Mouse (Mus musculus) intestine, embryonic 16.5 days (tissue): ENCODE data around the gene Nedd9. TPM values are rescaled to one million over a fixed set of nuclear protein-coding genes. Genes with fewer than 3 reads are reported as not detected.

Experiments
- ATAC-seq: fragments of 200-750 bp; cut with Nextera tagmentation; 2 replicates; pipeline ENCODE4 v1.8.0; 2017; ENCODE audit warnings: moderate TSS enrichment, moderate library complexity
- H3K27ac ChIP-seq: fragments of 300-500 bp; sonication (generic); 2 replicates; pipeline ENCODE4 v1.5.1; 2014; ENCODE audit warnings: mild to moderate bottlenecking, low read length
- H3K27me3 ChIP-seq: fragments of 300-500 bp; sonication (generic); replicated peaks from 2 replicates; pipeline ENCODE4 v1.6.1; 2014; ENCODE audit warnings: low read length, control low read depth, mixed read lengths; ENCODE audit not compliant: control insufficient read depth, insufficient read depth
- H3K36me3 ChIP-seq: fragments of 300-500 bp; sonication (generic); 2 replicates; pipeline ENCODE4 v1.6.1; 2014; ENCODE audit warnings: low read length, control low read depth; ENCODE audit not compliant: control insufficient read depth, insufficient read depth
- H3K4me1 ChIP-seq: fragments of 300-500 bp; sonication (generic); 2 replicates; pipeline ENCODE4 v1.6.1; 2014; ENCODE audit warnings: low read length, control low read depth, mixed read lengths; ENCODE audit not compliant: control insufficient read depth, insufficient read depth
- H3K4me2 ChIP-seq: fragments of 300-500 bp; sonication (generic); 2 replicates; pipeline ENCODE4 v1.6.1; 2014; ENCODE audit warnings: low read depth, low read length, control low read depth
- H3K4me3 ChIP-seq: fragments of 300-500 bp; sonication (generic); 2 replicates; pipeline ENCODE4 v1.5.1; 2014; ENCODE audit warnings: mild to moderate bottlenecking, low read length
- H3K9ac ChIP-seq: fragments of 300-500 bp; sonication (generic); 2 replicates; pipeline ENCODE4 v1.6.1; 2014; ENCODE audit warnings: low read depth, low read length
- H3K9me3 ChIP-seq: fragments of 300-500 bp; sonication (generic); 2 replicates; pipeline ENCODE4 v1.6.1; 2016; ENCODE audit warnings: low read length, control low read depth; ENCODE audit not compliant: control insufficient read depth
- WGBS: fragments of 180-500 bp; shearing (Covaris S2); extraction: QIAGEN DNeasy Blood & Tissue Kit; methylation state at CpG from one replicate; pipeline ENCODE4 v1.1.7; 2014; 5-methylcytosine and 5-hydroxymethylcytosine counted together
- polyA plus RNA-seq: library from polyadenylated mRNA; unstranded; fragments of >200 nt; fragmentation: Nextera tagmentation; extraction: Ambion mirVana; gene quantifications from 2 replicates; pipeline ENCODE4 v1.2.1, GENCODE M21; 2015

The Nedd9 gene
- polyA plus RNA-seq, 1 experiment from 2014 or later, result 38.5 TPM

- Histone ChIP-seq H3K4me2 (no peak overlapping the region), H3K9me3 (no peaks in the 10 kb centered on the region), H3K27me3 (no peaks in the 10 kb centered on the region), H3K9ac (no peak overlapping the region), H3K4me1 (no peaks in the 10 kb centered on the region), H3K4me3 (no peak overlapping the region), H3K36me3 (no peaks in the 10 kb centered on the region), H3K27ac (no peak overlapping the region)
- ATAC-seq, result no peak
- 79% methylated on average over 6 of the region's 6 CpGs for WGBS
Measured at GRCm38 (mm10) chr13:41450821-41451220, 36.3 kb downstream of the Nedd9 start.

- H3K4me2 ChIP-seq, result no peak overlapping the region
- H3K4me1 ChIP-seq, result no peaks in the 10 kb centered on the region
- H3K27ac ChIP-seq, result no peak overlapping the region
- H3K9ac ChIP-seq, result no peak overlapping the region
- ATAC-seq, result no peak
- WGBS, result 77% methylated on average over 2 of the region's 2 CpGs
- H3K4me3 ChIP-seq, result no peak overlapping the region
- no peaks in the 10 kb centered on the region for H3K36me3 ChIP-seq
- no peaks in the 10 kb centered on the region for H3K27me3 ChIP-seq
- H3K9me3 ChIP-seq, result no peaks in the 10 kb centered on the region
Measured at GRCm38 (mm10) chr13:41449211-41449610, 38.0 kb downstream of the Nedd9 start.

- H3K4me2 ChIP-seq, result no peak overlapping the region
- H3K4me3 ChIP-seq, result no peak overlapping the region
- H3K4me1 ChIP-seq, result no peaks in the 10 kb centered on the region
- no peak overlapping the region for H3K9ac ChIP-seq
- no peaks in the 10 kb centered on the region for H3K36me3 ChIP-seq
- H3K27me3 ChIP-seq, result no peaks in the 10 kb centered on the region
- ATAC-seq, result no peak
- H3K27ac ChIP-seq, result no peak overlapping the region
- no peaks in the 10 kb centered on the region for H3K9me3 ChIP-seq
- 68% methylated on average over 6 of the region's 6 CpGs for WGBS
Measured at GRCm38 (mm10) chr13:41447209-41447608, 40.0 kb downstream of the Nedd9 start.

GRCm38 (mm10) chr13:41446591-41446990 lies 40.6 kb downstream of the Nedd9 start:
- Histone ChIP-seq H3K9ac (no peak overlapping the region), H3K4me1 (no peaks in the 10 kb centered on the region), H3K27me3 (no peaks in the 10 kb centered on the region), H3K4me3 (no peak overlapping the region), H3K36me3 (no peaks in the 10 kb centered on the region), H3K9me3 (no peaks in the 10 kb centered on the region), H3K4me2 (no peak overlapping the region), H3K27ac (no peak overlapping the region)
- no peak for ATAC-seq
- 96% methylated on average over 1 of the region's 1 CpGs for WGBS

- no peaks in the 10 kb centered on the region for H3K4me1 ChIP-seq
- no peak for ATAC-seq
- H3K4me3 ChIP-seq, result no peak overlapping the region
- H3K36me3 ChIP-seq, result no peaks in the 10 kb centered on the region
- H3K4me2 ChIP-seq, result no peak overlapping the region
- no peak overlapping the region for H3K9ac ChIP-seq
- H3K27ac ChIP-seq, result no peak overlapping the region
- no peaks in the 10 kb centered on the region for H3K9me3 ChIP-seq
- WGBS, result 94% methylated on average over 3 of the region's 3 CpGs
- H3K27me3 ChIP-seq, result no peaks in the 10 kb centered on the region
Measured at GRCm38 (mm10) chr13:41445067-41445808, 41.9 kb downstream of the Nedd9 start.

- H3K4me1 ChIP-seq, result no peaks in the 10 kb centered on the region
- H3K9me3 ChIP-seq, result no peaks in the 10 kb centered on the region
- WGBS, result 77% methylated on average over 6 of the region's 6 CpGs
Measured at GRCm38 (mm10) chr13:41444230-41444629, 42.9 kb downstream of the Nedd9 start.

GRCm38 (mm10) chr13:41442145-41442544 lies 45.0 kb downstream of the Nedd9 start:
- WGBS, result 72% methylated on average over 4 of the region's 4 CpGs
- H3K9me3 ChIP-seq, result 0 out of 2 replicates have a peak, but pooled peaks cover 4% of the 10 kb centered on the region
- no peaks in the 10 kb centered on the region for H3K27me3 ChIP-seq
- no peaks in the 10 kb centered on the region for H3K36me3 ChIP-seq
- no peak overlapping the region for H3K9ac ChIP-seq
- H3K27ac ChIP-seq, result no peak overlapping the region
- no peak overlapping the region for H3K4me3 ChIP-seq
- no peak for ATAC-seq
- H3K4me2 ChIP-seq, result no peak overlapping the region
- H3K4me1 ChIP-seq, result no peaks in the 10 kb centered on the region

More at GRCm38 (mm10) chr13:41444230-41444629, 42.9 kb downstream of the Nedd9 start:
- Histone ChIP-seq H3K36me3 (no peaks in the 10 kb centered on the region), H3K9ac (no peak overlapping the region), H3K4me3 (no peak overlapping the region), H3K4me2 (no peak overlapping the region), H3K27ac (no peak overlapping the region), H3K27me3 (no peaks in the 10 kb centered on the region)
- no peak for ATAC-seq

- no peak for ATAC-seq
- H3K36me3 ChIP-seq, result no peaks in the 10 kb centered on the region
- no peak overlapping the region for H3K27ac ChIP-seq
- no peak overlapping the region for H3K9ac ChIP-seq
- H3K4me3 ChIP-seq, result no peak overlapping the region
- H3K4me2 ChIP-seq, result no peak overlapping the region
- 87% methylated on average over 1 of the region's 1 CpGs for WGBS
- H3K9me3 ChIP-seq, result 0 out of 2 replicates have a peak, but pooled peaks cover 4% of the 10 kb centered on the region
- H3K27me3 ChIP-seq, result no peaks in the 10 kb centered on the region
- H3K4me1 ChIP-seq, result no peaks in the 10 kb centered on the region
Measured at GRCm38 (mm10) chr13:41440205-41440604, 47.0 kb downstream of the Nedd9 start.

- Histone ChIP-seq H3K4me2 (no peak overlapping the region), H3K9me3 (0 out of 2 replicates have a peak, but pooled peaks cover 4% of the 10 kb centered on the region), H3K4me1 (0 out of 2 replicates have a peak, but pooled peaks cover 4% of the 10 kb centered on the region), H3K4me3 (no peak overlapping the region), H3K27me3 (no peaks in the 10 kb centered on the region), H3K9ac (no peak overlapping the region), H3K27ac (no peak overlapping the region), H3K36me3 (no peaks in the 10 kb centered on the region)
- no peak for ATAC-seq
- WGBS, result 92% methylated on average over 2 of the region's 2 CpGs
Measured at GRCm38 (mm10) chr13:41437390-41437789, 49.8 kb downstream of the Nedd9 start.
